Mouse (Mus musculus): Measurements from ENCODE around the gene Lin37. TPM values are rescaled to one million over a fixed set of nuclear protein-coding genes. Genes with fewer than 3 reads are reported as not detected.

Gene Lin37
- polyA plus RNA-seq, 1 experiment from 2014 or later = 47.6 TPM

- Histone ChIP-seq H3K4me3 (ENCODE audit: low read depth, low read length) (peak overlapping the region; percentile 62), H3K9ac (ENCODE audit: low read length) (peak overlapping the region; percentile 77), H3K27me3 (replicated peaks; ENCODE audit: control insufficient read depth, insufficient read depth, low read length) (no peaks in the 10 kb centered on the region), H3K4me1 (ENCODE audit: control insufficient read depth, insufficient read depth, low read length) (peaks cover 12% of the 10 kb centered on the region), H3K36me3 (ENCODE audit: control insufficient read depth, insufficient read depth, low read length) (peaks cover 39% of the 10 kb centered on the region), H3K27ac (ENCODE audit: low read depth, low read length) (no peak overlapping the region; the same call in 1 of the 2 replicates), H3K9me3 (replicated peaks; ENCODE audit: control insufficient read depth, low read length) (no peaks in the 10 kb centered on the region), H3K4me2 (ENCODE audit: low read length) (peak overlapping the region; percentile 98)
- 16% methylated on average over 12 of the region's 12 CpGs for WGBS
- ATAC-seq (no peak), DNase-seq (ENCODE audit: low spot score) (no peak)
These were observed 789 bp downstream of the Lin37 start for GRCm38 (mm10) chr7:30558656-30559442.

- Histone ChIP-seq H3K4me2 (ENCODE audit: low read length) (peak overlapping the region; percentile 98; the same call in 1 of the 2 replicates), H3K4me3 (ENCODE audit: low read depth, low read length) (no peak overlapping the region), H3K36me3 (ENCODE audit: control insufficient read depth, insufficient read depth, low read length) (peaks cover 39% of the 10 kb centered on the region), H3K4me1 (ENCODE audit: control insufficient read depth, insufficient read depth, low read length) (peaks cover 16% of the 10 kb centered on the region), H3K27me3 (replicated peaks; ENCODE audit: control insufficient read depth, insufficient read depth, low read length) (no peaks in the 10 kb centered on the region), H3K9ac (ENCODE audit: low read length) (peak overlapping the region; percentile 17; the same call in 1 of the 2 replicates), H3K9me3 (replicated peaks; ENCODE audit: control insufficient read depth, low read length) (no peaks in the 10 kb centered on the region), H3K27ac (ENCODE audit: low read depth, low read length) (no peak overlapping the region)
- no peak for DNase-seq (ENCODE audit: low spot score)
- WGBS = 90% methylated on average over 13 of the region's 13 CpGs
- no peak for ATAC-seq
These were observed 1.6 kb downstream of the Lin37 start for GRCm38 (mm10) chr7:30557901-30558514.

DNA sequence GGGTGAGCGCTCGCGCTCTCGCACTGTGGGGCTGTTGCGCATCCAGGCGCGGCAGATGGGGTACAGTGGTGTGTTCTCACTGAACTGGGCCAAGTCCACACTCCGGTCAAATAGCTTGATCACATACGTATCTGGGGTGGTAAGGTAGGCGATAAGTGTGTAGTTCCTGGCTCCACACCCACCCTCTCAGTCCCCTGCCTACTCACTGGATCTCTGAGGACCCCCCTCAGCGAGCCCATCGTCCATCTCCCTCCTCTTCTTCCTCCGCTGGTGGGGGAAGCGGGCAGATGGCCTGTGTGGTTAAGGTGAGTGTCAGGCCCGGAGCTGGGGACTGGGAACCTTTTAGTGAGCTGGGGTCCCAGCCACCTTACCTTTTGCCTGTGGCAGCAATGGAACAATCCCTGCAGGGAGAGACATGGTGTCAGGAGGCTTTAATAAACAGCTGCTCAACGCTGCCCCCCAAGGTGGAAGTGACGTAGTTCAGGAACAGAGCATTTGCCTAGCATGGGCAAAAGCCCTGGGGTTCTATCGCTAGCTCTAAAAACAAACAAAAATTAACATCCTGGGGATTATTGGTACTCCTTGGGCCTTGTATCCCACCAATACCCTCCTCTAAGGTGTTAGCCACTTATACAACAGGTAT lies 2.6 kb downstream of the Lin37 start:
- H3K4me3 ChIP-seq (ENCODE audit: low read depth, low read length) = no peak overlapping the region
- no peak overlapping the region for H3K9ac ChIP-seq (ENCODE audit: low read length)
- H3K4me2 ChIP-seq (ENCODE audit: low read length) = no peak overlapping the region
- H3K4me1 ChIP-seq (ENCODE audit: control insufficient read depth, insufficient read depth, low read length) = peaks cover 17% of the 10 kb centered on the region
- no peaks in the 10 kb centered on the region for H3K27me3 ChIP-seq (replicated peaks; ENCODE audit: control insufficient read depth, insufficient read depth, low read length)
- no peaks in the 10 kb centered on the region for H3K9me3 ChIP-seq (replicated peaks; ENCODE audit: control insufficient read depth, low read length)
- ATAC-seq = no peak
- WGBS = 94% methylated on average over 18 of the region's 18 CpGs
- no peak for DNase-seq (ENCODE audit: low spot score)
- peaks cover 39% of the 10 kb centered on the region for H3K36me3 ChIP-seq (ENCODE audit: control insufficient read depth, insufficient read depth, low read length)
- H3K27ac ChIP-seq (ENCODE audit: low read depth, low read length) = no peak overlapping the region

DNA sequence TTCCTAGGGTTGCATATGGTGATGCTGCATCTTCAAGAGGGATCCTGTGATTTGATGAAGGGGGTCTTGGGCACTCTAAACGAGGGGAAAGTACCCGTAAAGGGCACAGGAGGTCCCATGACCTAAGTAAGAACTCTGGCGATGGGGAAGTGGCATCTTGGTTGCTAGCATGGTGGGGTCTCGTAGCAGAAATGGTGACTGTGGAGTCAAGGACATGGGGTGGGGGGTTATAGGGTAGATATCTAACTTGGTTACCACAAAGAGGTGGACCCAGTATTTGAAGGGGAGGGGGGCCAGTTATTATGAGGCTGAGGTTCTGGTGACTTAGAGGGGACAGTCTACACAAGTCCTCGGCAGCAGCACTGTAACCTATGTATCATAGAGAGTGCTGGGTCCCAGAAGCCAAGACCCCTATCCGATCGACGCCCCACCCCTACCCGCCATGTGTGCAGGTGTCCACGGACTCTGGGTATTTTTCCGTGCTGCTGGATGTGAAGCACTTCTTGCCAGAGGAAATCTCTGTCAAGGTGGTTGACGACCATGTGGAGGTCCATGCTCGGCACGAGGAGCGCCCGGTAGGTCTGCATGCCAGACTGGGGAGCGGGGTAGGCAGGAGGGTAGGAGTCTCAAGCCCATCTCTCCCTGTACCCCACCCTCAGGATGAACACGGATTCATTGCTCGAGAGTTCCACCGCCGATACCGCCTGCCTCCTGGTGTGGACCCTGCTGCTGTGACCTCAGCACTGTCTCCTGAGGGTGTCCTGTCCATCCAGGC lies 5.6 kb downstream of the Lin37 start:
- 85% methylated on average over 22 of the region's 22 CpGs for WGBS
- 0 out of 2 replicates have a peak overlapping the region, but pooled peaks have one; percentile 47 for H3K4me3 ChIP-seq (ENCODE audit: low read depth, low read length)
- no peaks in the 10 kb centered on the region for H3K9me3 ChIP-seq (replicated peaks; ENCODE audit: control insufficient read depth, low read length)
- peak overlapping the region; percentile 77 for H3K4me2 ChIP-seq (ENCODE audit: low read length)
- ATAC-seq = no peak
- H3K27me3 ChIP-seq (replicated peaks; ENCODE audit: control insufficient read depth, insufficient read depth, low read length) = no peaks in the 10 kb centered on the region
- H3K36me3 ChIP-seq (ENCODE audit: control insufficient read depth, insufficient read depth, low read length) = peaks cover 37% of the 10 kb centered on the region
- DNase-seq (ENCODE audit: low spot score) = no peak
- no peak overlapping the region; the same call in 1 of the 2 replicates for H3K27ac ChIP-seq (ENCODE audit: low read depth, low read length)
- peaks cover 19% of the 10 kb centered on the region for H3K4me1 ChIP-seq (ENCODE audit: control insufficient read depth, insufficient read depth, low read length)
- peak overlapping the region; percentile 59 for H3K9ac ChIP-seq (ENCODE audit: low read length)

GRCm38 (mm10) chr7:30553021-30553589 lies 6.5 kb downstream of the Lin37 start:
- peak overlapping the region; percentile 59; the same call in 1 of the 2 replicates for H3K27ac ChIP-seq (ENCODE audit: low read depth, low read length)
- H3K4me2 ChIP-seq (ENCODE audit: low read length) = peak overlapping the region; percentile 77
- H3K9me3 ChIP-seq (replicated peaks; ENCODE audit: control insufficient read depth, low read length) = no peaks in the 10 kb centered on the region
- H3K27me3 ChIP-seq (replicated peaks; ENCODE audit: control insufficient read depth, insufficient read depth, low read length) = no peaks in the 10 kb centered on the region
- H3K4me3 ChIP-seq (ENCODE audit: low read depth, low read length) = peak overlapping the region; percentile 47
- ATAC-seq (no peak), DNase-seq (ENCODE audit: low spot score) (peak; percentile 56)
- WGBS = 2% methylated on average over 23 of the region's 23 CpGs
- peaks cover 43% of the 10 kb centered on the region for H3K36me3 ChIP-seq (ENCODE audit: control insufficient read depth, insufficient read depth, low read length)
- peaks cover 11% of the 10 kb centered on the region for H3K4me1 ChIP-seq (ENCODE audit: control insufficient read depth, insufficient read depth, low read length)
- H3K9ac ChIP-seq (ENCODE audit: low read length) = peak overlapping the region; percentile 59

GRCm38 (mm10) chr7:30552102-30553020 lies 7.3 kb downstream of the Lin37 start, which contains the start of the genes Hspb6 and Proser3:
Gene Hspb6, plus strand, starts transcription at chr7:30552178.
Gene Proser3, minus strand, starts transcription at chr7:30552299.
- Histone ChIP-seq H3K4me1 (ENCODE audit: control insufficient read depth, insufficient read depth, low read length) (peaks cover 10% of the 10 kb centered on the region; the same call in 1 of the 2 replicates), H3K4me3 (ENCODE audit: low read depth, low read length) (peak within 1 kb of the TSS; percentile 47), H3K36me3 (ENCODE audit: control insufficient read depth, insufficient read depth, low read length) (peaks cover 43% of the 10 kb centered on the region), H3K9ac (ENCODE audit: low read length) (peak within 1 kb of the TSS; percentile 59), H3K9me3 (replicated peaks; ENCODE audit: control insufficient read depth, low read length) (no peaks in the 10 kb centered on the region), H3K27ac (ENCODE audit: low read depth, low read length) (peak within 1 kb of the TSS; percentile 88), H3K27me3 (replicated peaks; ENCODE audit: control insufficient read depth, insufficient read depth, low read length) (no peaks in the 10 kb centered on the region), H3K4me2 (ENCODE audit: low read length) (peak within 1 kb of the TSS; percentile 77)
- peak; percentile 100 for DNase-seq (ENCODE audit: low spot score)
- ATAC-seq = peak; percentile 97
- WGBS = 1% methylated on average over 44 of the region's 44 CpGs

DNA sequence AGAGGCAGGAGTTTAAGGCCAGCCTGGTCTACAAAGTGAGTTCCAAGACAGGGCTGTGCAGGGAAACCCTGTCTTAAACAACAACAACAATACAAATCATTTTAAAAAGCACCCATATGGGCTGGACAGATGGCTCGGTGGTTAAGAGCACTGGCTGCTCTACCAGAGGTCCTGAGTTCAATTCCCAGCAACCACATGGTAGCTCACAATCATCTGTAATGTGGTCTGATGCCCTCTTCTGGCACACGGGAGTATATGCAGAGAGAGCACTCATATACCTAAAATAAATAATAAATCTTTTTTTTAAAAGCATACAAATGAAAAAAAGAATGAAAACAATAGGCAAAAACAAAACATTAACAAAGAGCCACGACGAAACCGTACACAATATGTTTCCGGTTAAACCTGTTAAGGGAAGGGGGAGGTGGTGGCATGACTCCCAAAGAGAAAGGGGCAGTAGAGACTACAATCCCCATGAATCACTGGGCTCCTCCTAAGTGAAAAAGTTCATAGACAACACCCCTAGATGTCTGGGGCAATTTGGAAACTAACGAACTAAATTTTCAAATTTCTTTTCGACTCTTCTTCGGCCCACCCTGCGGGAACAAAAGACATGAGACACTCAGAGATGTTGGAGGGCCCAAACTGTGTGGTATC lies 8.1 kb downstream of the Lin37 start:
- Histone ChIP-seq H3K27ac (ENCODE audit: low read depth, low read length) (peak overlapping the region; percentile 88), H3K36me3 (ENCODE audit: control insufficient read depth, insufficient read depth, low read length) (peaks cover 35% of the 10 kb centered on the region), H3K27me3 (replicated peaks; ENCODE audit: control insufficient read depth, insufficient read depth, low read length) (no peaks in the 10 kb centered on the region), H3K4me1 (ENCODE audit: control insufficient read depth, insufficient read depth, low read length) (peaks cover 10% of the 10 kb centered on the region; the same call in 1 of the 2 replicates), H3K4me3 (ENCODE audit: low read depth, low read length) (peak overlapping the region; percentile 47), H3K9ac (ENCODE audit: low read length) (peak overlapping the region; percentile 56), H3K4me2 (ENCODE audit: low read length) (peak overlapping the region; percentile 77), H3K9me3 (replicated peaks; ENCODE audit: control insufficient read depth, low read length) (no peaks in the 10 kb centered on the region)
- DNase-seq (ENCODE audit: low spot score) = peak; percentile 90
- peak; percentile 70 for ATAC-seq
- WGBS = 3% methylated on average over 10 of the region's 10 CpGs
